Mouse (Mus musculus) embryonic fibroblast, embryonic 13.5 days (primary cell): Measurements from ENCODE around the gene Clcn6. TPM values are rescaled to one million over a fixed set of nuclear protein-coding genes. Genes with fewer than 3 reads are reported as not detected.
A peak's percentile ranks its signal among the peaks of the same experiment; 100 is the strongest.

Source experiments
- H3K27ac ChIP-seq: 2 replicates; pipeline ENCODE4 v1.5.1; 2012; ENCODE audit warnings: low read length, control low read depth, inconsistent platforms; ENCODE audit not compliant: insufficient read depth
- H3K4me1 ChIP-seq: 2 replicates; pipeline ENCODE4 v1.6.1; 2011; ENCODE audit warnings: low read length; ENCODE audit not compliant: control insufficient read depth, insufficient read depth
- H3K4me3 ChIP-seq: 2 replicates; pipeline ENCODE4 v1.5.1; 2011; ENCODE audit warnings: mild to moderate bottlenecking, control low read depth, low read length; ENCODE audit not compliant: insufficient read depth
- CTCF ChIP-seq: IDR thresholded peaks from 2 replicates; pipeline ENCODE4 v1.5.1; 2011; ENCODE audit warnings: mild to moderate bottlenecking, control low read depth, low read length, moderate library complexity, borderline replicate concordance; ENCODE audit not compliant: insufficient read depth
- POLR2A ChIP-seq: IDR thresholded peaks from 2 replicates; pipeline ENCODE4 v1.6.1; 2011; ENCODE audit warnings: low read depth, mild to moderate bottlenecking, control low read depth, low read length, moderate library complexity
- polyA plus RNA-seq: library from polyadenylated mRNA; stranded (reverse); fragments of >200 nt; gene quantifications from 2 replicates; pipeline ENCODE4 v1.2.4, GENCODE M21; 2011; ENCODE audit warnings: low read depth; ENCODE audit not compliant: missing spikeins, insufficient read length

Clcn6 gene
- polyA plus RNA-seq, 1 experiment = 13.2 TPM

DNA sequence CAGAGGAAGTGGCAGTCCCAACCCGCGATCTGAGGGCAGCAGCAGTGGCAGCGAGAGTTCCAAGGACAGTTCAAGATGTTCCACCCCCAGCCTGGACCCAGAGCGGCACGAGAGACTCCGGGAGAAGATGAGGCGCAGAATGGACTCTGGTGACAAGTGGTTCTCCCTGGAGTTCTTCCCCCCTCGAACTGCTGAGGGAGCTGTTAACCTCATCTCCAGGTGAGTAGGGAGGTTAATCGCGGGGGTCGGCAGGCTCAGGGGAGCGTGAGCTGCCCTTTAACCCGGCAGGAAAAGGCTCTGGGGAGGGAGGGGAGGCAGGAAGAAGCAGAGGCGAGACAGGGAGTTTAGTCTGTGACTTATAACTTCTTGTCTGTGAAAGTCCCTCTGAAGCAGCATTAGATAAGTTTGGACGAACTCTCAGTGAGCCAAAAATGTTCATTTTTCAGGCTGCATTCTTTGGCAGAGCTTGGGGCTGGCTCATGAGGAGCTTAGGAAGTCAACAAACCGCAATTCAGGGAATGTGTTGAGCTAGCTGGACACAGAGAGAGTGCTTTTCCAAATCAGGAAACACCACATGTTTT is 3.1 kb upstream of the Clcn6 start:
- Histone ChIP-seq H3K4me3 (peak overlapping the region; percentile 54), H3K4me1 (peaks cover 10% of the 10 kb centered on the region), H3K27ac (peak overlapping the region; percentile 91)
- no peak; the same call in 1 of the 2 replicates for TF ChIP-seq POLR2A
- no peak for TF ChIP-seq CTCF

DNA sequence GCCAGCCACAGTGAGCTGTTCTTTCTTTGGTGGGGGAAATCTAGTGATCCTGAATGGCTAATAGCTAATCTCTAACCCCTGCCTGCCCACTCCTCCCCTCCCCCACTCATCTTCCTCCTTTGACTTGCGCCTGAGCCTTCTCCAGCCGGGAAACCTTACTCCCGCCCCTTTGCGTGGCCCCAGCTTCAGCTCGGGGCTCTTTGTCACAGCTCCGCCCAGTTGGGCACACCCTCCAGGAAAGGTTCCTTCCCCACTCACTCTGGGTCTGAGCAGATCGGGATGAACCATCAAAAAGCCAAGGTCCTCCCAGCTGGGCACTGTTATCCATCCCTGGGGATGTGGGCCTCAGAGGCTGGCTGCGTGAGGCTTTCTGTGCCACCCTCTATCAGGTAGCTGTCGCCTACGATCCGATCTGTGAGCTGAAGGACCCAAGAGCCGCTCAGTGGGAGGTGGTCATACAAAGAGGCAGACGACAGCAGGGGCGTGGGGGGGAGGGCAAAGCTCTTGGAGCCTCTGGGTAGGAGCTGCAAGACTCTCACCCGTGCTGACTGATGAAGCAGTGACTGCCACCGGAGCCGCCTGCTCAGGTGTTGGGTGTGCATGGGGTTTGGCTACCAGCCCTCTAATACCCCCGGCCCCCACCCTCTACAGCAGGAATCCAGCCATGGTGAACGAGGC is 2.5 kb upstream of the Clcn6 start:
- TF ChIP-seq POLR2A = peak; percentile 86
- TF ChIP-seq CTCF = no peak
- H3K27ac ChIP-seq = peak overlapping the region; percentile 97
- H3K4me1 ChIP-seq = peaks cover 10% of the 10 kb centered on the region
- peak overlapping the region; percentile 74 for H3K4me3 ChIP-seq

DNA sequence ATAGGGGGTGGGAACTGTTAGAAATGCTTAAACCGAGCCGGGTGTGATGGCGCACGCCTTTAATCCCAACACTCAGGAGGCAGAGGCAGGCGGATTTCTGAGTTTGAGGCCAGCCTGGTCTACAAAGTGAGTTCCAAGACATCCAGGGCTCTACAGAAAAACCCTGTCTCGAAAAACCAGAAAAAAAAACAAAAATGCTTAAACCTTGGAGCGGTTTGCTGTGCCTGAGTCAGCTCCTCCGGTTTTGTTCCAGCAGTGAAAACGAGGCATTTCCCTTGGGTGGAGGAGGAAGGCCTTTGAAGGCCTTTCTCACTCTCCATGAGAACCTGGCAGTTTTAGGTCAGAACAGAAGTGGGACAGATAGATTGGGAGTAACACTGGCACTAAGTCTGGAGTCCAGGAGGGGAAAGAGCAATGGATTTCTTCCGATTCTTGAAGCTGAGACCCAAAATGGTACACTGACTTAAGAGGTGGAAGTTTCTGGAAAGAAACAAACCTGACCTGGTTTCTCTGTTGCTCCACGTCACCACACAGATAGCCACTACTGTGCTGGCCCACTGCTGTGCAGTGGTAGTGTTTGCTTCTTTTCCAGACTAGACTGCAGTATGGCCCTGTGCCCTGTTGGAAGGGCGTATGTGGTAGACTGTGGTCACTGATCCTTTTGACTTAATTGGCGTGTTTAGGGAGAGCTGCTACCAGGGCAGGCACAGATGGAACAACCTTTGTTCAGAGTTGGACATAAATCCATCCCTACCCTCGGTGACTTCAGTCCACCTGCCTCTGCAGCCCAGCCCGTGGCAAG is 1.6 kb upstream of the Clcn6 start:
- TF ChIP-seq CTCF (no peak), POLR2A (0 out of 2 replicates have a peak, but pooled peaks have one; percentile 2)
- H3K4me1 ChIP-seq = peaks cover 10% of the 10 kb centered on the region
- peak overlapping the region; percentile 97 for H3K27ac ChIP-seq
- peak overlapping the region; percentile 74 for H3K4me3 ChIP-seq

DNA sequence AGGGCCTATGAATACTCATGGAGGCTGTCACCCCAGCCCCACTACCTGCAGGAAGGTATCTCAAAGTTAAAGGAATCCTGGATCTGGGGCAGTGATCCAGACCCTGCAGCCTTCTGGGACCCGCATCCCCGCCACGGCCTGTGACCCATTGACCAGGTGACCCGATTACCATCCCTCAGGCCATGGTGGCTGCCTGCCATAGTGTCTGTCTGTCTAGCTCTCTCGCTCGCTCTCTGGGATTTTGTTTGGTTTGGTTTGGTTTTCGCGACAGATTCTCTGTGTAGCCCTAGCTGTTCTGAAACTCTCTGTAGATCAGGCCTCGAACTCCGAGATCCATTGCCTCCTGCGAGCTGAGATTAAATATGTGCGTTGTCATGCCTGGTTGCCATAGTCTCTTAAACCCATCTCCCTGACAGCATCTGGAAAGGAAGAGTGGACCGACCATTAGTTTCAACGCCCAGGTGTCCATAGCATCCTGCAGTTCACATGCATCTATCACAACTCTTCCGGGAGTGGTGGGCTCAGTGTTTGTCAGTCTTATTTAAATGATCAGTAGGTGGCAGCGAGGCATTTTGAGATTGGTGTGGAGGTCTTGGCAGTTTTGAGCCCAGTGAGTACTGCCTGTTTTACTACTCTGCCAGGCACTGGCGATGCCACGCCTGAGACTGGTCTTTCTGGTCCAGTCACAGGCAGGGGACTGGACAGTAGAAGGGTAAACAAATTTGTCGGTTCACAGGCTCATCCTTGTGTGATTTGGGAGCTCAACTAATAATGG is 820 bp upstream of the Clcn6 start:
- Histone ChIP-seq H3K4me3 (peak overlapping the region; percentile 74), H3K27ac (peak overlapping the region; percentile 97), H3K4me1 (peaks cover 10% of the 10 kb centered on the region)
- no peak for TF ChIP-seq CTCF
- 0 out of 2 replicates have a peak, but pooled peaks have one; percentile 36 for TF ChIP-seq POLR2A

DNA sequence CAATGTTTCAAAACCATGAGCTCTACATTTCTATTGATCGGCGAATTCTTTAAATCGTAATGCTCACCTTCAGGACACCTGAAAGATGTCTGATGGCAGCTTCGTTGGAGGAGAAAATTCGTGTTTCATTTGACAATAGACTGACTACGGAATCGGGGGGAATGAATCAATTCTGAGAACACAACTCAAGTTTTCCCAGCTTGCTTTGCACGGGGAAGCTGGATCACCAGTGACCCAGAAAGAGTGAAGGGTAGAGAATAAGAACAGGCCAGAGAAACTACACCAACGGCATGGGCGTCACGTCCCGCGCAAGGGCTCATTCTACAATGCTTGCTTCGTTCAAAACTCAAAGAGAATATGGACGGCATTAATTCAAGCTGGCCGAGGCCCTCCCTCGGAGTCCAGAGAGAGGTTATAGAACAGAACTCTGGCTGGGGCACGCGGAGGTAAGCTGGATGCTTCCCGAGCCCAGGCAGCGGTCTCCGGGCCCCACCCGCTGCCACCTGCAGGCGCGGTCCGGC is 482 bp downstream of the Clcn6 start:
- H3K27ac ChIP-seq = peak overlapping the region; percentile 51
- TF ChIP-seq CTCF (no peak), POLR2A (no peak; the same call in 1 of the 2 replicates)
- H3K4me3 ChIP-seq = peak overlapping the region; percentile 93
- peaks cover 10% of the 10 kb centered on the region for H3K4me1 ChIP-seq

DNA sequence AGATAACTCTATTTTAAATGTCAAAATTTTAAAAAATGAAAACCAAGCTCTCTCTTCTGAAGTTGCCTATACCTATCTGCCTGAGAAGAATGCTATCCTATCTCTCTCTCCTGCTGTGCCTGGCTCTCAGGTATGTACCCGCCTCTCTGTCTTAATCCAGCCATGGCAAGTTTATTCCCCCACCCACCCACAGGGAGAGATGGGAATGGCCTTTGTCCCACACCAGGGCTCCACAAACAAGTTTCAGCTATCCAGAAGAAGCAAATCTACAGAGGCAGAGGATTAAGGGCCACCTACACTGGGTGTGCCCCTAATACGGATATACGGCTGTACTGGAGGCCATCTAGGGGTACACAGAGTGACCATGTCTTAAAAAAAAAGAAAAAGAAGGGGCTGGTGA is 3.2 kb downstream of the Clcn6 start:
- Histone ChIP-seq H3K4me3 (no peak overlapping the region), H3K27ac (no peak overlapping the region), H3K4me1 (peaks cover 3% of the 10 kb centered on the region; the same call in 1 of the 2 replicates)
- TF ChIP-seq POLR2A (no peak), CTCF (no peak)

DNA sequence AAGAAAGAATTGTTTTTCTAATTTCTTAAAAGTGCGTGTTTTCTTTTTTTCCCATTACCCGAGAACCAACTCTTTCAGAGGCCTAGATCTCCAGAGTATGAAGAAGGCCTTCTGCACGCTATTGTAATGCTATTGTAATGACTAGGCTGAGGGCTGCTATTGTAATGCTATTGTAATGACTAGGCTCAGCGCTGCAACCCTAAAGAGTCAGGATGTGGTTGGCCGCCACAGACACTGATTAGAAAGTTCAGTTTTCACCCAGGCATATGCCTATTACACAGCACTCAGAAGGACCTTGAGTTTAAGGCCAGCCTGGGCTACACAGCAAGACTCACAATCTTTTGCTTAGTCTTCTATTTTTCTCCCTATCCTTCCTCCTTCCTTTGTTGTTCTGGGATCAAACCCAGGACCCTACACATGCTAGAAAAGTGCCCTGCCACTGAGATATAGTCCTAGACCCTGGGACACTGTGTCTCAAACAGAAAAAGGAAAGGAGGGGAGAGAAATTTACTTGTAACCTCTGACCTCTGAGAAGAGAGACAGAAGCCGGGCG is 4.7 kb downstream of the Clcn6 start:
- Histone ChIP-seq H3K4me3 (no peak overlapping the region), H3K4me1 (peaks cover 3% of the 10 kb centered on the region; the same call in 1 of the 2 replicates), H3K27ac (no peak overlapping the region)
- no peak for TF ChIP-seq POLR2A
- TF ChIP-seq CTCF = no peak

DNA sequence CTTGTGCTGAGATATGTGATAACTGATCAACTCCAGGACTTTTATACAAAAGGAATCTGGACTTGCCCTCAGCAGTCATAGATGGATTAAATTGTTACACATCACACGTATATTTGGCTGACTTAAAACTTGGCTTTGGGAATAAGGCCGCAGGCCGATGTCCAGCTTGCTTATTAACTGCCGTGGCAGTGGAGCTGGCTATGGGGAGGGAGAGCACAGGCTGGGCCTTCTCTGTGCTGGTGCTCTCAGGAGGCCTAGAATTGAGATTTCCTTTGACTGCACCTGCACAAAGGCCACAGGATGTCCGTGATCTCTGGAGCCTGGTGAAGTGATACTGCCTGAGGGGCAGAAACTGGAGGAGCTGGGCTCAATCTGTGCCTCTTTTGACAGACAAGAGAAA is 8.1 kb downstream of the Clcn6 start:
- Histone ChIP-seq H3K4me3 (no peak overlapping the region), H3K27ac (no peak overlapping the region), H3K4me1 (no peaks in the 10 kb centered on the region)
- TF ChIP-seq POLR2A (no peak), CTCF (no peak)

DNA sequence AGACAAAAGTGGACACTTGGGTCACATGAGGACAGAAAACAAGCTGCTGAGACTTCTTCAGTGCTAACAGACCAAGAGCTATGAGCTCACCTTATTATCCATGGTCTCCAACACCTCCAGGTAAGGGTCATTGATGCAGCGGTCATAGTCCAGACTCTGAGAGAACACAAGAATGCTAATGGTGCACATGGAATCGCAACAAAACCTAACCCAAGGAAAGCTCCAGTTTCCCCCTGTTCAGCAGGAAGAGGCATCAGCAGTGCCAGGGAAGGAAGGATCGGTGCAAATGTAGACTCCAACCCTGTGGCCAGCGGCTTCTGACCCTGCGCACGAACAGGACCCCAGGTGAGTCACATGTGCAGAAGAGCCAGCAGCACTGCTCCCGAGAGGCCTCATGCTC is 9.3 kb downstream of the Clcn6 start:
- no peaks in the 10 kb centered on the region for H3K4me1 ChIP-seq
- no peak for TF ChIP-seq CTCF
- no peak overlapping the region for H3K27ac ChIP-seq
- H3K4me3 ChIP-seq = no peak overlapping the region
